Mouse (Mus musculus) MEL (cell line): ENCODE results near the gene Fam227b. TPM values are rescaled to one million over a fixed set of nuclear protein-coding genes. Genes with fewer than 3 reads are reported as not detected.

Experiments used
- DNase-seq: peaks from one replicate; pipeline ENCODE4 v3.0.0; 2011; ENCODE audit warnings: low read depth, low spot score
- H3K27ac ChIP-seq: 2 replicates; pipeline ENCODE4 v1.5.1; 2012; ENCODE audit warnings: low read depth, mild to moderate bottlenecking, control low read depth, low read length, moderate library complexity; ENCODE audit not compliant: control insufficient read depth
- H3K27me3 ChIP-seq, 2 experiments: fragments of 150-350 bp in 1 of 2; sonication (generic) in 1 of 2; 2 replicates each; pipeline ENCODE4 v1.6.1; 2012; ENCODE audit warnings: low read length in 2 of 2, mild to moderate bottlenecking in 2 of 2, improper control_type of control experiment in 1 of 2, moderate library complexity in 1 of 2; ENCODE audit not compliant: insufficient read depth in 2 of 2, control insufficient read depth in 1 of 2
- H3K36me3 ChIP-seq, 2 experiments: 2 replicates each; pipeline ENCODE4 v1.6.1; 2012 to 2014; ENCODE audit warnings: low read length in 2 of 2, improper control_type of control experiment in 1 of 2, inconsistent platforms in 1 of 2, mild to moderate bottlenecking in 1 of 2; ENCODE audit not compliant: insufficient read depth in 2 of 2, control insufficient read depth in 1 of 2
- H3K4me1 ChIP-seq, 2 experiments: fragments of 150-350 bp in 1 of 2; sonication (generic) in 1 of 2; 2 replicates each; pipeline ENCODE4 v1.6.1; 2012; ENCODE audit warnings: low read length in 2 of 2, improper control_type of control experiment in 1 of 2, mild to moderate bottlenecking in 1 of 2; ENCODE audit not compliant: insufficient read depth in 2 of 2, control insufficient read depth in 1 of 2
- H3K4me3 ChIP-seq, 2 experiments: fragments of 150-350 bp in 1 of 2; sonication (generic) in 1 of 2; 2 replicates each; pipeline ENCODE4 v1.5.1; 2012; ENCODE audit warnings: low read depth in 2 of 2, low read length in 2 of 2, mild to moderate bottlenecking in 2 of 2, moderate library complexity in 2 of 2, control low read depth in 1 of 2, improper control_type of control experiment in 1 of 2; ENCODE audit not compliant: control insufficient read depth in 1 of 2, insufficient read depth in 1 of 2
- H3K79me2 ChIP-seq: 2 replicates; pipeline ENCODE4 v1.6.1; 2012; ENCODE audit warnings: mild to moderate bottlenecking, low read length, moderate library complexity; ENCODE audit not compliant: control insufficient read depth, poor library complexity, insufficient read depth
- H3K9ac ChIP-seq: 2 replicates; pipeline ENCODE4 v1.6.1; 2012; ENCODE audit warnings: low read depth, mild to moderate bottlenecking, control low read depth, low read length, moderate library complexity; ENCODE audit not compliant: control insufficient read depth, poor library complexity, severe bottlenecking
- H3K9me3 ChIP-seq: fragments of 150-350 bp; sonication (generic); replicated peaks from 2 replicates; pipeline ENCODE4 v1.6.1; 2012; ENCODE audit warnings: mild to moderate bottlenecking, low read length, improper control_type of control experiment, moderate library complexity; ENCODE audit not compliant: insufficient read depth
- CHD1 ChIP-seq: IDR thresholded peaks from 2 replicates; pipeline ENCODE4 v1.6.1; 2012; ENCODE audit warnings: low read depth, mild to moderate bottlenecking, inconsistent platforms, low read length, improper control_type of control experiment
- CHD2 ChIP-seq: IDR thresholded peaks from 2 replicates; pipeline ENCODE4 v1.6.1; 2011; ENCODE audit warnings: low read length, improper control_type of control experiment
- CTCF ChIP-seq, 3 experiments: IDR thresholded peaks in 2 of 3; conservative IDR thresholded peaks in 1 of 3; 2 replicates each; pipeline ENCODE4 v1.5.1; 2011 to 2012; ENCODE audit warnings: low read length in 3 of 3, low read depth in 2 of 3, mild to moderate bottlenecking in 2 of 3, improper control_type of control experiment in 1 of 3, inconsistent platforms in 1 of 3, mixed read lengths in 1 of 3, moderate library complexity in 1 of 3; ENCODE audit not compliant: control insufficient read depth in 1 of 3, insufficient read depth in 1 of 3, poor library complexity in 1 of 3, severe bottlenecking in 1 of 3
- EP300 ChIP-seq, 2 experiments: IDR thresholded peaks; 2 replicates each; pipeline ENCODE4 v1.6.1; 2011; ENCODE audit warnings: improper control_type of control experiment in 2 of 2, low read length in 2 of 2, low read depth in 1 of 2, mild to moderate bottlenecking in 1 of 2
- ETS1 ChIP-seq: IDR thresholded peaks from 2 replicates; pipeline ENCODE4 v1.6.1; 2012; ENCODE audit warnings: low read depth, mild to moderate bottlenecking, inconsistent platforms, low read length, improper control_type of control experiment, moderate library complexity
- GABPA ChIP-seq: IDR thresholded peaks from 2 replicates; pipeline ENCODE4 v1.6.1; 2012; ENCODE audit warnings: low read depth, mild to moderate bottlenecking, inconsistent platforms, low read length, improper control_type of control experiment, moderate library complexity
- GATA1 ChIP-seq: IDR thresholded peaks from 2 replicates; pipeline ENCODE4 v1.6.1; 2011; ENCODE audit warnings: low read depth, low read length, improper control_type of control experiment
- JUND ChIP-seq: IDR thresholded peaks from 2 replicates; pipeline ENCODE4 v1.6.1; 2011; ENCODE audit warnings: low read depth, mild to moderate bottlenecking, improper control_type of control experiment, low read length
- KAT2A ChIP-seq: conservative IDR thresholded peaks from 2 replicates; pipeline ENCODE4 v1.6.1; 2012; ENCODE audit warnings: low read depth, low read length, improper control_type of control experiment, inconsistent platforms
- MAFK ChIP-seq: IDR thresholded peaks from 2 replicates; pipeline ENCODE4 v1.6.1; 2011; ENCODE audit warnings: low read depth, mild to moderate bottlenecking, low read length, improper control_type of control experiment, borderline replicate concordance
- MAX ChIP-seq: IDR thresholded peaks from 2 replicates; pipeline ENCODE4 v1.6.1; 2011; ENCODE audit warnings: low read length, improper control_type of control experiment
- MXI1 ChIP-seq: IDR thresholded peaks from 2 replicates; pipeline ENCODE4 v1.6.1; 2011; ENCODE audit warnings: mild to moderate bottlenecking, low read depth, low read length, improper control_type of control experiment
- MYB ChIP-seq: IDR thresholded peaks from 2 replicates; pipeline ENCODE4 v1.6.1; 2011; ENCODE audit warnings: mild to moderate bottlenecking, low read depth, low read length, improper control_type of control experiment
- MYC ChIP-seq: IDR thresholded peaks from 2 replicates; pipeline ENCODE4 v1.6.1; 2011; ENCODE audit warnings: low read depth, mild to moderate bottlenecking, low read length, improper control_type of control experiment, moderate library complexity
- NRF1 ChIP-seq: IDR thresholded peaks from 2 replicates; pipeline ENCODE4 v1.6.1; 2014; ENCODE audit warnings: low read depth, mild to moderate bottlenecking, inconsistent platforms, low read length, improper control_type of control experiment, moderate library complexity; ENCODE audit not compliant: poor library complexity, insufficient read depth, severe bottlenecking
- RAD21 ChIP-seq: IDR thresholded peaks from 2 replicates; pipeline ENCODE4 v1.6.1; 2011; ENCODE audit warnings: mild to moderate bottlenecking, low read depth, low read length, improper control_type of control experiment
- RCOR1 ChIP-seq: IDR thresholded peaks from 2 replicates; pipeline ENCODE4 v1.6.1; 2012; ENCODE audit warnings: low read depth, mild to moderate bottlenecking, inconsistent platforms, low read length, improper control_type of control experiment
- SMC3 ChIP-seq: IDR thresholded peaks from 2 replicates; pipeline ENCODE4 v1.6.1; 2011; ENCODE audit warnings: low read depth, low read length, improper control_type of control experiment
- TCF12 ChIP-seq: IDR thresholded peaks from 2 replicates; pipeline ENCODE4 v1.6.1; 2014; ENCODE audit warnings: low read depth, mild to moderate bottlenecking, inconsistent platforms, low read length, improper control_type of control experiment, moderate library complexity
- UBTF ChIP-seq: IDR thresholded peaks from 2 replicates; pipeline ENCODE4 v1.6.1; 2012; ENCODE audit warnings: low read depth, mild to moderate bottlenecking, inconsistent platforms, low read length, improper control_type of control experiment, moderate library complexity, borderline replicate concordance; ENCODE audit not compliant: insufficient read depth
- USF2 ChIP-seq, 2 experiments: IDR thresholded peaks; 2 replicates each; pipeline ENCODE4 v1.6.1; 2011 to 2012; ENCODE audit warnings: improper control_type of control experiment in 2 of 2, low read length in 2 of 2, borderline replicate concordance in 1 of 2, inconsistent platforms in 1 of 2, low read depth in 1 of 2, mild to moderate bottlenecking in 1 of 2; ENCODE audit not compliant: insufficient read depth in 1 of 2
- ZC3H11A ChIP-seq: IDR thresholded peaks from 2 replicates; pipeline ENCODE4 v1.6.1; 2012; ENCODE audit warnings: low read depth, mild to moderate bottlenecking, inconsistent platforms, low read length, improper control_type of control experiment
- polyA plus RNA-seq, 2 experiments: library from polyadenylated mRNA; stranded (reverse) in 1 of 2; unstranded in 1 of 2; fragments of >175 nt in 1 of 2; fragments of >200 nt in 1 of 2; gene quantifications; 2 replicates each; pipeline versions ENCODE4 v1.2.1 to v1.2.4; 2012; ENCODE audit warnings: low replicate concordance in 2 of 2, low read depth in 1 of 2; ENCODE audit not compliant: insufficient read length in 2 of 2, insufficient read depth in 1 of 2, missing spikeins in 1 of 2
- total RNA-seq: library from RNA; depleted of rRNA; stranded (reverse); fragments of 300-350 nt; gene quantifications from 2 replicates; pipeline ENCODE4 v1.2.3, GENCODE M21; 2012

Gene Fam227b
- total and polyA plus RNA-seq, 3 experiments = not detected

DNA sequence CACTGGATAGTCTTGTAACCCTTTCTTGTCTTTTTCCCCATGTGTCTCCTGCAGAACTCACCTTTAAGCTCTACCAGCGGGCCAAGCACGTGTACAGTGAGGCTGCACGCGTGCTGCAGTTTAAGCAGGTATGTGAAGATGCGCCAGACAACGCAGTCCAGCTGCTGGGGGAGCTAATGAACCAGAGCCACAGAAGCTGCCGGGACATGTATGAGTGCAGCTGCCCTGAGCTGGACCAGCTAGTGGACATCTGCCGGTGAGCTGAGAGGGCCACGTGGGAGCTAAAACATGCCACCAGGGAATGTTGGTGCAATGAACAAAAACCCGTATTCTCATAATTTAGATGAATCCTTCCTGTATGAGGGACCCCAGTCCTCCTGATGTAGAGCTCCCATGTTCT lies 176.6 kb downstream of the Fam227b start:
- Histone ChIP-seq H3K27ac (no peak overlapping the region), H3K9me3 (no peaks in the 10 kb centered on the region), H3K9ac (no peak overlapping the region), H3K4me3 (no peak overlapping the region), H3K4me1 (no peaks in the 10 kb centered on the region), H3K27me3 (peaks cover 0 to 2% of the 10 kb centered on the region in 2 experiments; a peak in 2 of 4 replicates), H3K79me2 (no peaks in the 10 kb centered on the region), H3K36me3 (no peaks in the 10 kb centered on the region)
- no peak for DNase-seq
- TF ChIP-seq JUND (no peak), CHD2 (no peak), ZC3H11A (no peak), RAD21 (no peak), UBTF (no peak), MAX (no peak), GATA1 (no peak), RCOR1 (no peak), KAT2A (no peak), GABPA (no peak), USF2 (IDR thresholded peaks at IDR 0.05; ENCODE audit: borderline replicate concordance in 1 of 2, insufficient read depth in 1 of 2, low read depth in 1 of 2, low read length in 2 of 2) (no peak), MYC (no peak), MYB (no peak), CTCF (IDR thresholded peaks at IDR 0.05 in 2 of 3, conservative IDR thresholded peaks at IDR 0.05 in 1 of 3; ENCODE audit: control insufficient read depth in 1 of 3, insufficient read depth in 1 of 3, low read depth in 2 of 3, low read length in 3 of 3, poor library complexity in 1 of 3, severe bottlenecking in 1 of 3) (no peak), CHD1 (no peak), ETS1 (no peak), TCF12 (no peak), MAFK (no peak), SMC3 (no peak), NRF1 (no peak)

DNA sequence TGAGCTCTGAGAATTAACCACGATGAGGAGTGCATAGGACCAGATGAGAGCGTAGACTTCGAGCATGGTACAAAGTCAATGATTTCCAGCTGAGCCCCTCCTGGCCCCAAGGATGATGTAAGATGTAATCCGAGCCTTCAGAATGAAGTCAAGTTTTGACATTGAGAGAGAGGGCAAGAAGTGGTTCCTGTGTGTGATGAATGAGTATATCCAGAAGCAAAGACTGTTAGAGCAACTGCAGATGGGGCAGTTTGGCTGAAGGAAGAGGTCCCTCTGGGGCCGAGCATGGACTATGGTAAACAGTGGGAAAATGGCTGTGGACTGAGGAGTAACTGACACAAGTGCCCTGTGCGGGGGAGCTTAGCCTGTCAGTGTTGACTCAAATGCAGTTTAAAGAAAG lies 178.6 kb downstream of the Fam227b start:
- H3K27me3 ChIP-seq = peaks cover 0 to 2% of the 10 kb centered on the region in 2 experiments; a peak in 2 of 4 replicates
- DNase-seq = no peak
- no peaks in the 10 kb centered on the region for H3K4me1 ChIP-seq
- H3K27ac ChIP-seq = no peak overlapping the region
- H3K9ac ChIP-seq = no peak overlapping the region
- no peaks in the 10 kb centered on the region for H3K36me3 ChIP-seq
- TF ChIP-seq MXI1 (no peak), EP300 (IDR thresholded peaks at IDR 0.05; ENCODE audit: low read depth in 1 of 2, low read length in 2 of 2) (no peak), ZC3H11A (no peak), MAX (no peak), RAD21 (no peak)
- no peak overlapping the region for H3K4me3 ChIP-seq
- H3K79me2 ChIP-seq = no peaks in the 10 kb centered on the region
- H3K9me3 ChIP-seq = no peaks in the 10 kb centered on the region
